Mouse (Mus musculus) G1E (cell line): ENCODE measurements around the gene Tmem69.

Source experiments
- CTCF ChIP-seq: IDR thresholded peaks from 2 replicates; pipeline ENCODE4 v1.5.1; 2012; ENCODE audit warnings: low read depth, low read length, inconsistent platforms, mixed read lengths
- POLR2AphosphoS5 ChIP-seq: IDR thresholded peaks from 2 replicates; pipeline ENCODE4 v1.6.1; 2012; ENCODE audit warnings: low read depth, low read length, inconsistent platforms; ENCODE audit not compliant: insufficient replicate concordance
- TAL1 ChIP-seq: conservative IDR thresholded peaks from 2 replicates; pipeline ENCODE4 v1.6.1; 2012; ENCODE audit warnings: low read depth, low read length, inconsistent platforms, mixed read lengths

DNA sequence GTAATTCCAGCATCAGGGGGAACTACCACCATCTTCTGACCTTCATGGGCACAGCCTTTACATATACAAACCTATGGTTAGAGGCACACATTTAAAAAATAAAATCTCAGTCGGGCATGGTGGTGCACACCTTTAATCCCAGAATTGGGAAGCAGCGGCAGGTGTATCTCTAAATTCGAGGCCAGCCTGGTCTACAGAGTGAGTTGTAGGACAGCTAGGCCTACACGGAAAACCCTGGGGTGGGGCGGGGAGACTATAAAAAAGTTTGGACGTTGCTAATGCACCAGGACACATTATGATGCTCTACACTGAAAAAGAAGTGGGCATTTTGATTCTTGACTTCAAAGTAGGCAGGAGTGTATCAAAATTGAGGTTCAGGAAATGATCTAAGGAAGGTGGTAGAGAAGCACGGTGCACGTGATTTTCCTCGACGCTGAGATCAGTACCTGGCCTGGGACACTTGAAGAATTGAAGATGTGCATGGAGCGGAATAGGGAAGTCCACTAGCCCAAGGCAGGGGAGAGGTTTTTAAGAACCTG lies 48.8 kb downstream of the Tmem69 start:
- no peak for TF ChIP-seq TAL1
- TF ChIP-seq CTCF, result no peak
- no peak for TF ChIP-seq POLR2AphosphoS5
